Mouse (Mus musculus): ENCODE data around the gene Leng1. TPM values are rescaled to one million over a fixed set of nuclear protein-coding genes. Genes with fewer than 3 reads are reported as not detected.

Leng1 gene
- polyA plus RNA-seq, 1 experiment from 2014 or later, result 10.1 TPM

DNA sequence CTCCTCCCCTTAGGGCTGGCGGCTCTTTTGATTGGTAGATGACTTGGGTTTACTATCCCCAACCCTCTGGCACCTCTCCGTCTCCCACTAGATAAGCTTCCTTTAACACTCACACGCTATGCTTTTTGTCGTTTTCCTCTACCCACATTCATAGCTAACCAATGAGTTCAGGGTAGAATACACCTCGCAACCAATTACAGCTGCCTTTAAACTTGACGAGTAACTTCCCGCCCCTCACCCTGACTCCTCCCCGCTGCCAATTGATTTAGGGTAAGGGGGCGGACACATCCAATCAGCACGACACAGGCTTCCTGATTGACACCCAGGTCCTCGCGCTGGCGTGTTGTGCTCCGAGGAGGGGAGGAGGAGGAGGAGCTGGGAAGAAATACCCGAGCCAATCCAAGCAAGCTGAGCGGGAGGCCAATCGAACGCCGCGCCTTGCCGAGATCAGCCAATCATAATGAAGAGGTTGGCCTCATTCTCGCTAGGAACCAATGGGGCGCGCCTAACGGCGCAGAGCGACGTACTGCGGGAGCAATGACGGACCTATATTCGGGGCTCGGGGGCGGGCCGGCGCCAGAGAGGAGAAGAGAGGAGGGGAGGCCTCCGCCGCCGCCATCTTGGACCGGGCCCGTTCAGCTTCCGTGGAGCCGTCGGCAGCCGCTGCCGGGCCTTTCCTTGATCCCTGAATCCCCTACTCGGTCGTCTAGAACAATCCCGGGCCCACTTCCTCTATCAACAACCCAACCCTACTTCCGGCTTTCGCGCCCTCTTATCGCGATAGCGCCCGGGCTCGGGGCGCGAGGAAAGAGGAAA is 20.8 kb downstream of the Leng1 start, which contains the start of gene Cnot3:
Gene Cnot3 (plus strand): TSS at position 597 of the 816 bp plus-strand sequence.
- ATAC-seq, result peak; percentile 99
- Histone ChIP-seq H3K36me3 (ENCODE audit: control insufficient read depth, insufficient read depth) (peaks cover 17% of the 10 kb centered on the region), H3K9ac (ENCODE audit: low read depth, low read length) (peak within 1 kb of the TSS; percentile 94), H3K27ac (ENCODE audit: low read depth, low read length) (peak within 1 kb of the TSS; percentile 94), H3K4me3 (ENCODE audit: low read depth, low read length) (peak within 1 kb of the TSS; percentile 78), H3K27me3 (replicated peaks; ENCODE audit: control insufficient read depth, insufficient read depth, low read length) (no peaks in the 10 kb centered on the region), H3K9me3 (ENCODE audit: control insufficient read depth) (no peaks in the 10 kb centered on the region), H3K4me2 (replicated peaks; ENCODE audit: low read depth) (peak within 1 kb of the TSS; percentile 73), H3K4me1 (replicated peaks; ENCODE audit: control insufficient read depth, insufficient read depth, low read length) (peaks cover 13% of the 10 kb centered on the region; the same call in 1 of the 2 replicates)
- 0 out of 2 replicates have a peak, but pooled peaks have one; percentile 1 for TF ChIP-seq CTCF (IDR thresholded peaks at IDR 0.05; ENCODE audit: low read depth)
- WGBS, result under 1% methylated on average over 55 of the region's 58 CpGs

DNA sequence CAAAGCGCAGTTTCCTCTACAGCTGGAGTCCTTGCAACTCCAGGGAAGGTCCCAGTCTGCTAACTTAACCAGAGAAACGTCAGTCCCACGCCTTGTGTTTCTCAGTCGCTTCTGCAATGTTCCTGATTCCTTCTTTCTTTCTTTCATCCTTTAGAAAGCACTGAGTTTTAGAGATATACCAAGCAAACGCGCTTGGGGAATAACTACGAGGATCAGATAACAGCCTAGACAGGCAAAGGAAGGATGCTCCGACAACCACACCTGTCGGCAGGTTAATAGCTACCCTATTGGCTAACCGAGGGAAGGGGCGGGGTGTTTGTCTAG is 21.3 kb downstream of the Leng1 start:
- no peak for TF ChIP-seq CTCF (IDR thresholded peaks at IDR 0.05; ENCODE audit: low read depth)
- no peak for ATAC-seq
- no peak overlapping the region; the same call in 1 of the 2 replicates for H3K9ac ChIP-seq (ENCODE audit: low read depth, low read length)
- no peaks in the 10 kb centered on the region for H3K27me3 ChIP-seq (replicated peaks; ENCODE audit: control insufficient read depth, insufficient read depth, low read length)
- no peaks in the 10 kb centered on the region for H3K9me3 ChIP-seq (ENCODE audit: control insufficient read depth)
- H3K27ac ChIP-seq (ENCODE audit: low read depth, low read length), result peak overlapping the region; percentile 55; the same call in 1 of the 2 replicates
- H3K4me3 ChIP-seq (ENCODE audit: low read depth, low read length), result peak overlapping the region; percentile 38
- H3K4me2 ChIP-seq (replicated peaks; ENCODE audit: low read depth), result peak overlapping the region; percentile 56
- WGBS, result under 1% methylated on average over 11 of the region's 11 CpGs
- peaks cover 23% of the 10 kb centered on the region for H3K36me3 ChIP-seq (ENCODE audit: control insufficient read depth, insufficient read depth)
- H3K4me1 ChIP-seq (replicated peaks; ENCODE audit: control insufficient read depth, insufficient read depth, low read length), result peaks cover 13% of the 10 kb centered on the region; the same call in 1 of the 2 replicates

DNA sequence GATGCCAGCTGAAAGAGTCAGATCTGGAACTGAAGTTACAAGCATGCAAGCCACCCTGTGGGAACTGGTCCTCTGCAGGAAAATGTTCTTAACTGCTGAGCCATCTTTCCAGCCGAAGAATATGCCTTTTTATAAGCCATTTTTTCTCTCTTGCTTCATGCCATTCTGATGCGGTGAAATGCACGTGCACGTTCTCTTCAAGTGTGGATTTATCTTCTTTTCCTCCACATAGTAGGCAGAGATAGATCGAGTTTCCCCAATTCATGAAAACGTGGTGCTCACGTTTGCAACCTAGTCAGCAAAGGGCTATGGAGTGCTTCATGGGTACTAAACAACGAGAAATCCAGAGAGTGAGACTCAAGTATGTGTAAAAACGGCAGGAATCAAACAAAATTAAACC is 21.8 kb downstream of the Leng1 start:
- Histone ChIP-seq H3K4me2 (replicated peaks; ENCODE audit: low read depth) (peak overlapping the region; percentile 56), H3K27ac (ENCODE audit: low read depth, low read length) (no peak overlapping the region), H3K27me3 (replicated peaks; ENCODE audit: control insufficient read depth, insufficient read depth, low read length) (no peaks in the 10 kb centered on the region), H3K4me1 (replicated peaks; ENCODE audit: control insufficient read depth, insufficient read depth, low read length) (peaks cover 13% of the 10 kb centered on the region; the same call in 1 of the 2 replicates), H3K36me3 (ENCODE audit: control insufficient read depth, insufficient read depth) (peaks cover 26% of the 10 kb centered on the region), H3K9ac (ENCODE audit: low read depth, low read length) (no peak overlapping the region), H3K9me3 (ENCODE audit: control insufficient read depth) (no peaks in the 10 kb centered on the region), H3K4me3 (ENCODE audit: low read depth, low read length) (peak overlapping the region; percentile 38; the same call in 1 of the 2 replicates)
- no peak for TF ChIP-seq CTCF (IDR thresholded peaks at IDR 0.05; ENCODE audit: low read depth)
- ATAC-seq, result no peak
- WGBS, result 14% methylated on average over 9 of the region's 9 CpGs

DNA sequence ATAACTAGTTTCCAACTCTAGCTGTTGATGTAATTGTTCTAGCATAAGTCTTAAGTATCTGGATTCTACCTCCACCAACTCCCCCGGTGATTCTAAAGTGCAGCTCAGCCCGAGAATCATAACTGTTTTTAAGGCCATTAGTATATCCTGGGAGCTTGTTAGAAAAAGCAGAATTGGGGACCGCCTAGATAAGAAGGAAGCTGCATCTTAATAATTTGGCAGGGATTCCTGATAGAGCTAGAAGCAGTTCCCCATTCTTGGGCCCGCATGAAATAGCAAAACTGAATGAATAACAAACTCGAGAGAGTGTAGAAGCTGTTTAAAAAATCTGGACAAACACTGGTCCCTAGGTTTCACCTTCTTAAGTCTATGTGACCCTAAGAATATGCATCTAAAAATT is 22.2 kb downstream of the Leng1 start:
- no peak for TF ChIP-seq CTCF (IDR thresholded peaks at IDR 0.05; ENCODE audit: low read depth)
- no peak overlapping the region for H3K9ac ChIP-seq (ENCODE audit: low read depth, low read length)
- H3K4me2 ChIP-seq (replicated peaks; ENCODE audit: low read depth), result no peak overlapping the region
- 71% methylated on average over 5 of the region's 5 CpGs for WGBS
- peaks cover 13% of the 10 kb centered on the region; the same call in 1 of the 2 replicates for H3K4me1 ChIP-seq (replicated peaks; ENCODE audit: control insufficient read depth, insufficient read depth, low read length)
- H3K4me3 ChIP-seq (ENCODE audit: low read depth, low read length), result no peak overlapping the region
- no peak for ATAC-seq
- peaks cover 29% of the 10 kb centered on the region for H3K36me3 ChIP-seq (ENCODE audit: control insufficient read depth, insufficient read depth)
- no peak overlapping the region for H3K27ac ChIP-seq (ENCODE audit: low read depth, low read length)
- no peaks in the 10 kb centered on the region for H3K9me3 ChIP-seq (ENCODE audit: control insufficient read depth)
- no peaks in the 10 kb centered on the region for H3K27me3 ChIP-seq (replicated peaks; ENCODE audit: control insufficient read depth, insufficient read depth, low read length)

DNA sequence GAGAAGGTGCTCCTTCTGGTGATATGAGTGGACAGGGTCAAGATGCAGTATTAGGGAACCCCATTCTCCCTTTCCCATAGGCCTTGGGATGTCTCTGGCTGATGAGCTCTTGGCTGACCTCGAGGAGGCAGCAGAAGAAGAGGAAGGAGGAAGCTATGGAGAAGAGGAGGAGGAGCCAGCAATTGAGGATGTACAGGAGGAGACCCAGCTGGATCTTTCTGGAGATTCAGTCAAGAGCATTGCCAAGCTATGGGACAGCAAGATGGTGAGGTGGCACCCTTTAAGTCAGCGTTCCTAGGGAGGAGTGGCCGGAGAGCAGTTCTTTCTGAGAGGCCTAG is 35.2 kb downstream of the Leng1 start:
- Histone ChIP-seq H3K27me3 (replicated peaks; ENCODE audit: control insufficient read depth, insufficient read depth, low read length) (no peaks in the 10 kb centered on the region), H3K4me1 (replicated peaks; ENCODE audit: control insufficient read depth, insufficient read depth, low read length) (peaks cover 7% of the 10 kb centered on the region), H3K36me3 (ENCODE audit: control insufficient read depth, insufficient read depth) (peaks cover 20% of the 10 kb centered on the region), H3K27ac (ENCODE audit: low read depth, low read length) (0 out of 2 replicates have a peak overlapping the region, but pooled peaks have one; percentile 79), H3K4me3 (ENCODE audit: low read depth, low read length) (peak overlapping the region; percentile 53), H3K9ac (ENCODE audit: low read depth, low read length) (peak overlapping the region; percentile 73), H3K4me2 (replicated peaks; ENCODE audit: low read depth) (peak overlapping the region; percentile 75), H3K9me3 (ENCODE audit: control insufficient read depth) (no peaks in the 10 kb centered on the region)
- no peak for TF ChIP-seq CTCF (IDR thresholded peaks at IDR 0.05; ENCODE audit: low read depth)
- ATAC-seq, result no peak
- 52% methylated on average over 3 of the region's 3 CpGs for WGBS

DNA sequence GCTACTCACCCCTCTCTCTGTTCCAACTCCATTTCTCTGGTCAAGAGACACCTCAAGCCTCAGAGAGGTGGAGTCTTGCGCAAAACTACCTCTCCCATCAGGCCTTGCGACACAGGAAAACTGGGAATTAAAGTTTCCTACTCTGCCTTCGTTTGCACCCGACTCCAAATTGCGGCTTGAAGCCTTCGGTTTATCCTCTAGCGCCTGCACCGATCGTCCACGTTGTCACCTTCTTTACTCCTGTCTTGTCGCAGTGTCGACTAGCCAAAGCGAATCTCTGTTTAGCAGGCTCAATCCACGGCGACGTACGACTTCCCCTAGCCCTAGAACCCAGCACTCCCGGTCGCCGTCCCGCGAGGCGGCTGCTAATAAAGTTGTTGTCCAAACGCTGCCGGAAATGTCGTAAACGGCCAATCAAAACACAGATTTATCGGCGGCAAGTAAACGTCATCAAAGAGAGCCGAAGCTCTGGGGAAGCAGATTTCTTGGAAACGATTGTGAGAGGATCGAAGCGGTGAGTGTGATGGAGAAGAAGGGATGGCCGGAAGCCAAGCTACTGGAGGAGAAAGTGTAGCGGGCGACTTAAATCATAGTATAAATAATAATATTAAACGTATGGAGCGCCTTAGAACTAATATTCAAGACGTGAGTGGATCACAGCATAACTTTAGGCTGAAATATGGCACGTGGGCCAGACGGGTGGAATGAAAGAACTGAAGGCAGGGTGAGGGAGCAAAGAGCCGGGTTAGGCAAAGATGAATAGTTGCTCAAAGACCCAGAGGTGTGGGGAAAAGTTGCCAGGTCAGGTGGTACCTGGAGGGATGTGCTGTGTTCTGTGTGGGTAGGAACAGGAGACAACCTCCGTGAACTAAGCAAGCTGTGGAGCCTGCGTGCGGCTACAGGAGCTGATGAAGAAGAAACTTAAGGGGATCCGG is 35.8 kb downstream of the Leng1 start, which contains the start of the genes Tfpt and Prpf31:
Gene Tfpt (minus strand): TSS at position 387 of the 935 bp plus-strand sequence.
Gene Prpf31 (plus strand): TSS at position 443 of the 935 bp plus-strand sequence.
- Histone ChIP-seq H3K27me3 (replicated peaks; ENCODE audit: control insufficient read depth, insufficient read depth, low read length) (no peaks in the 10 kb centered on the region), H3K4me3 (ENCODE audit: low read depth, low read length) (peak within 1 kb of the TSS; percentile 53), H3K9ac (ENCODE audit: low read depth, low read length) (peak within 1 kb of the TSS; percentile 73), H3K27ac (ENCODE audit: low read depth, low read length) (peak within 1 kb of the TSS; percentile 79), H3K4me1 (replicated peaks; ENCODE audit: control insufficient read depth, insufficient read depth, low read length) (peaks cover 7% of the 10 kb centered on the region), H3K36me3 (ENCODE audit: control insufficient read depth, insufficient read depth) (peaks cover 16% of the 10 kb centered on the region), H3K9me3 (ENCODE audit: control insufficient read depth) (no peaks in the 10 kb centered on the region), H3K4me2 (replicated peaks; ENCODE audit: low read depth) (peak within 1 kb of the TSS; percentile 75)
- ATAC-seq, result peak; percentile 93
- under 1% methylated on average over 47 of the region's 47 CpGs for WGBS
- no peak for TF ChIP-seq CTCF (IDR thresholded peaks at IDR 0.05; ENCODE audit: low read depth)

All from intestine, postnatal 0 days (tissue).